Mouse (Mus musculus) adrenal gland, postnatal 25 days (tissue): ENCODE results near the gene Ccdc85b. TPM values are rescaled to one million over a fixed set of nuclear protein-coding genes. Genes with fewer than 3 reads are reported as not detected.

ENCODE experiments used
- DNase-seq: peaks from one replicate; pipeline ENCODE4 v3.0.0; 2021; ENCODE audit warnings: mixed read lengths
- total RNA-seq: library from RNA; stranded (reverse); gene quantifications from 2 replicates; pipeline ENCODE4 v1.2.3, GENCODE M21; 2021

The Ccdc85b gene
- total RNA-seq, 1 experiment from 2014 or later = 10.9 TPM

DNA sequence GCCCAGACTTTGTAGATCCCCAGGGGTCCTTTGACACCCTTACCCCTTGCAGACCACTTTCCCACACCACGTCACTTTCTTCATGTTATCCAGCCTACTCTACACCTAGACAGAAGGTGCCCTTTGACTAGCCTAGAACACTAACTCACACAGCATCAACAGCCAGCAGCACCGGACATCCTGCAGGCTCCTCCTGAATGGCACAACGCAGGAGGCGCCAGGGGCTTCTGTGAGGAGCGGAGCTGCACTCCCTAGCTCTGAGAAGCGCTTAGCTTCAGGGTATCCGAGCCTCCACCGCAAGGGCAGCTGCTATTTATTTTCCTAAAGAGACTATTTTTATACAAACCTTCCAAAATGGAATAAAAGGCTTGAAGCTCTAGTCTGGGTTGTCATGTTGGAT lies 2.1 kb downstream of the Ccdc85b start:
- no peak for DNase-seq

- no peak for DNase-seq
These were observed 2.7 kb downstream of the Ccdc85b start for GRCm38 (mm10) chr19:5455037-5455436.

DNA sequence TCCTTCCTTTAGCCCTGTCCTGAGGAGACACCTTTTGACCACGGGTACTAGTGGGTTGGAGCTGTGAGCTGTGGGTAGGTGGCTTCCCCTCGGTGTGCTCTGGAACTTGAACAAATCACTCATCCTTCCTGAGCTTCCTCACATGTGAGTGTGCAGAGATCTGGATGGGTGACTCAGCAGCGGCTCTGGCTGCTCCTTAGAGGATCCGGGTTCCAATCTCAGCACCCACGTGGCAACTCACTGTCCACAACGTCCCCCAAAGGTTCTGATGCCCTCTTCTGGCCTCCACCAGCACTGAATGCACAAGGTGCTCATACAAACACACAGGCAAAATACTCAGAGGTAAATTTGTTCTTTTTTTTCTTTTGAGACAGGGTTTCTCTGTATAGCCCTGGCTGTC lies 5.9 kb downstream of the Ccdc85b start:
- DNase-seq = no peak

GRCm38 (mm10) chr19:5449673-5450072 lies 8.0 kb downstream of the Ccdc85b start:
- DNase-seq = no peak

DNA sequence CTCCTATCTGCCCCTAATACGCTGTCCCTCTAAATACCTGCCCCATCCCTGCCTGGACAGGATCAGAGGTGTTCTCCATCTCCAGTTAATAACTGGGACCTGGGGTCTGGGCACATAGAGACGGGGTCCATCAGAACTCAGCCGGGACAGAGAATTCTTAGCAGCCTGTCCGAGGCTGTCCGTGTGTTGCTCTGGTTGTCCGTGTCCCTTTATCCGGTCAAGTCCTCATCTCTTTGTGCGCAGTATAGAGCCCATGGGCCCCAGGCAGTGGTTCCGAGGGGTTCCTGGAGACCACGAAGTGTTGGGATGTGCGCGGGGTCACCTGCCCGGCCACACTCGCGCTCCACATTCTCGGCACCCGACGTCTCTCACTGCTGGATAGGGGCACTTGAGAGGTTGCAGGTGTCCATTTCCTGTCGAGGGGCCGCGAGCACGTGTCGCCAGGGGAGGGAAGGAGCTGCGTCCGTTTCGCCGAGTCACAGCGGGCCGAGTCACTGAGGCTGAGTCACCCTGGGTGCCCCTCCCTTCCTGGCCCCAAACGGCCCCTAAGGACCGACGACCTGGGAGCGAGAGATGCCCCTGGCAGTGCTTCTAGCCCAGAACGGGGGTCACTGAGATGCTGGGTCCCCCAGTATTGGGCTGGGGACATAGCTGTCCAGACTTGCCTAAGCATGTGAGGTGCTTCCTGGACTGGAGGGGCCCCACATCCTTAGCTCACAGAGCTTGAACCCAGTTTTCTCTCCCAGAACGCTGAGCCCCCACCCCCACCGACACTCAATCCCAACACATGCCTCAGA lies 9.1 kb downstream of the Ccdc85b start:
- peak; percentile 55 for DNase-seq

GRCm38 (mm10) chr19:5447515-5448353 lies 10.0 kb downstream of the Ccdc85b start, which contains the start of gene Fosl1:
Gene Fosl1 (plus strand): TSS chr19:5447547.
- DNase-seq = peak; percentile 73

DNA sequence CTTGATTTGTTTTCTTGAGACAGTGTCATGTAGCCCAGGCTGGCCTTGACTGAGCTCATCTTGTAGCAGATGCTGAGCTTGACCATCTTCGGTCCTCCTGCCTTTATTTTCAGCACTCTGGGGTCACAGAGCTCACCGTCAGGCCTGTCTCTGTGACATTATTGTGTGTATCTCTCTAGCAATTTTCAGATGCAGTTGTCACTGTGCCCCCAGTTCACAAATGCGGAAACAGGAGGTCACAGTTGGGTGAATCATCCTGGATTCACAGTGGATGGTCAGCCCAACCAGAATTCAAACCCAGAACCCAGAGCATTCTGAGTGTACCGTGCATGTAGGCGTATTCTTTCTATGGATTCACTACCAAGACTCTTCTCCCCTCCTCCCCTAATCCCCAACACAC lies 11.9 kb downstream of the Ccdc85b start:
- DNase-seq = no peak

- DNase-seq = no peak
These were observed 12.7 kb downstream of the Ccdc85b start for GRCm38 (mm10) chr19:5444954-5445353.

DNA sequence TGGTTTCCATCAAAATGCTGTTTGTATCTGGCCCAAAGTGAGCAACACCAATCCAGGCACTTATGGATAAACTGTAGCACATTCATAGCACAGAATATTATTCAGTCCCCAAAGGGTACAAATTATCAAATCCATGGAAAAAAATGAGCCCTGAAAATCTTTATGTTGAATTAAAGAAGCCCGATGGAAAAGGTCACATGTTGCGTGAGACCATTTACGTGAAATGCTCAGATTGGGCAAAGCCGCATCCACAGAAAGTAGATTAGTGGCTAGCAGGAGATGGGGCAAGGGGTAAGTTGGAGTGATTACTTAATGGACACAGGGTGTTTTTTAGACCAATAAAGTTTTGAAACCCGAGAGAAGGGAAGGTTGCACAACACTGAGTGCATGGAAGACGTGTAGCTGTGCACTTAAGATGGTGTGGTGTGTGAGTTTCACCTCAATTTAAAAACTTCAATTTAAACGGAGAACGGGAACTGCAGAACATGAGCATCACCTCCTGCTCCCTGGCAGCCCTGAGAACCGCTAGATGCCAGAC lies 13.3 kb downstream of the Ccdc85b start:
- DNase-seq = no peak

DNA sequence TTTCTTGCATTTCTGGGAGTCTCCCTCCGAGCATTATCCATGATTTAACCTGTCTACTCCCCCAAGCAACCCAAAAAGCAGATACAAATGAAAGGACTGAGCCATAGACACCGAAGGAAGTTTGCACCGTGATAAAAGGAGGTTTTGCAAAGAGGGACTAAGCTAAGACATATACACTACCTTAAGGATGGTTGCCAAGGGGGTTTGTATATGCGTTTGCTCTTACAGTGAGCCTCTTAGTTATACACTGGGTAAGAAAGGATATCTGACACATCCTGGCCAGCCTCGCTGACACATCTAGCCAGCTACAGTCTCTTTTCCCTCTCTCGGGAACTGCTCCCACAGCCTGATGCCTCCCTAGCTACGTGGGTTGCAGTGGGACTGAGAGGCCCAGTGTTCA lies 23.7 kb downstream of the Ccdc85b start:
- no peak for DNase-seq

- DNase-seq = peak; percentile 58
These were observed 24.5 kb downstream of the Ccdc85b start for GRCm38 (mm10) chr19:5432992-5433852.

DNA sequence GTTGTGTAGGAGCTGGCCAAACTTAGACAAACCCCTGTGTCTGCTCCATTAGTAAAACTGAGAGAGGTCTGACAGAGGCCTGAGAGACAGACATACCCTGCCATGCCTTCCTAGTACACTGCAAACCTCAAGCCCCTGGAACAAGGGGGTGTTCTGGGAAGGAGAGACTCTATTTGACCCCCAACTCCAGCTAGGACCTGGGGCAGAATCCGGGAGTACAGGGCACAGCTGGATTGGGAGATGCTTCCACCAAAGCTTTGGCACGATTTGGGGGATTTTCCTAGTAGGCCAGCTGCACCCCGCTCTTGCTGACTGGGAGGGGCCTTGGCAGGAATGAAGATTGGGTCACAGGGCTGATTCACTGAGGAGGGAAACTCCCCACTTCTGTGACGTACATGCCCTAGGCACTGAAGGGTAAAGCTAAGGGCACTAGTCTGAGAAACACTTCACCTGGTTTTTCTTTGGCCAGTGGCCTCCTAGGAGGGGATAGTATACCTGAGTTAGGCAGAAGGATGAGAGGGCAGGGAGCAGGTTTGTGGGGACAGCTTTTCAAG lies 25.7 kb downstream of the Ccdc85b start:
- DNase-seq = no peak

DNA sequence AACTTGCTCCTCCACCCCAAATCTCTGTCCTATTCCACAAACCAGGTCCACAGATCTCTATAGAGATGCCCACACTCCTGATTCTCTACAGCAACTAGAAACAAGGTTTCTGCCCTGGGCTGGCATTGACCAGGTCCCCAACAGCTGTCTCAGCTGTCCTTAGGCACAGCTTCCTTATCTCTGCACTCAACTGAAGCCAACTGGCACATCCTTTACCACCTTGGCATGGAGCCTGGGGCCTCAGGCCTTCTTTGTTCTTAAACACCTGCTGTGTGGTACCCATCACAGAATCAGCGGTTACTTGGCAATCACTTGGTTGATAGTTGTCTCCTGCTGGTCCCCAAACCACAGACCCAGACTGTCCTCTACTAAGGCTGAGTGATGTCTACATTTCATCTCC lies 27.3 kb downstream of the Ccdc85b start:
- no peak for DNase-seq

DNA sequence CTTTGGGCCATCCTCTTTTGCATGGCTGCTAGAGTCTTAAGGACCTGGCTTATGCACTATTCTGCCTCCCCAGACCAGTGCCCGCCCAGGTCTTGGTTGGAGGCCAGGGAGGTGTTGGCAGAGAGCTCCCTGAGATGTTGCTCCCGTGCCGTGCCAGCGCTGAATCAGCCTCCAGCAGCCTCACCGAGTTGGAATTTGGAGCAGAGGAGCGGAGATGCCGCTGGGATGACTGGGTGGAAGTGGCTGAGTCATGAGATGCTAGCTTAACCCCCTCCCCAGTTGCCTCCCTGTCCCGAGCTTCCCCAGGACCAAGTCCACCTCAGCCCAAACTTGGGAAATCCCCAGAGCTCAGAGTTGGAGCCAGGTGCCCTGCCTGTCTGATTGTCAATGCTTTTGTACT lies 27.9 kb downstream of the Ccdc85b start:
- peak; percentile 88 for DNase-seq

DNA sequence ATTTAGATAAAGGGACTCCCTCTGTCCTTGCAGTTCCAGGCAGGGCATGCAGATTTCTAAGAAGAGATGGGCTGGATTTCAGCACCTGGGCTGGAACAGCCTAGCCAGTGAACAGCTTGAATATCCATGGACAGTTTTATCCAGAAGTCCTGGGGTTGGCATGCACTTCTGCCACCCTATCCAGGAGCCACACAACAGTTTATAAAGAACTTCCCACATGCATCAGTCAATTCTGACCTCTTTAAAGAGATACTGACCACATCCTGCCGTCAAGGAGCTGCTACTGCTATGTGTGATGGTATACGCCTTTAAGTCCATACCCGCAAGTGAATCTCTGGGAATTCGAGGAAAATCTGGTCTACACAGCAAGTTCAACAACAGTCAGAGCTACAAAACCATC lies 28.5 kb downstream of the Ccdc85b start:
- DNase-seq = no peak

DNA sequence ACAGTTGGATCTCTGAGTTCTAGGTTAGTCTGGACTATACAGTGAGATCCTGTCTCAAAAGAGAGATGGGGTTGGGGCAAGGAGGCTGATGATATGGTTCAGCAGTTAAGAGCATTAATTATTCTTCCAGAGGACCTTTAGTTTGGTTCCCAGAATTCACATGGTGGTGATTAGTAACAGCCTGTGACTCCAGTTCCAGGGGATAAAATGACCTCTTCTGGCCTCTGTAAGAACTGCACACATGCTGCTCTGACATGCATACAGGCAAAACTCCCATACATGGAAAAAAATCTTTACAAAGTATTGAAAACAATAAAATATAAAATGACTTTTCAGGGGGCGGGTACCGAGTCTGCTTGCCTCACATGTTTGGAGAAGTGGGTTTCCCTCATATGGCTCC lies 29.6 kb downstream of the Ccdc85b start:
- no peak for DNase-seq

DNA sequence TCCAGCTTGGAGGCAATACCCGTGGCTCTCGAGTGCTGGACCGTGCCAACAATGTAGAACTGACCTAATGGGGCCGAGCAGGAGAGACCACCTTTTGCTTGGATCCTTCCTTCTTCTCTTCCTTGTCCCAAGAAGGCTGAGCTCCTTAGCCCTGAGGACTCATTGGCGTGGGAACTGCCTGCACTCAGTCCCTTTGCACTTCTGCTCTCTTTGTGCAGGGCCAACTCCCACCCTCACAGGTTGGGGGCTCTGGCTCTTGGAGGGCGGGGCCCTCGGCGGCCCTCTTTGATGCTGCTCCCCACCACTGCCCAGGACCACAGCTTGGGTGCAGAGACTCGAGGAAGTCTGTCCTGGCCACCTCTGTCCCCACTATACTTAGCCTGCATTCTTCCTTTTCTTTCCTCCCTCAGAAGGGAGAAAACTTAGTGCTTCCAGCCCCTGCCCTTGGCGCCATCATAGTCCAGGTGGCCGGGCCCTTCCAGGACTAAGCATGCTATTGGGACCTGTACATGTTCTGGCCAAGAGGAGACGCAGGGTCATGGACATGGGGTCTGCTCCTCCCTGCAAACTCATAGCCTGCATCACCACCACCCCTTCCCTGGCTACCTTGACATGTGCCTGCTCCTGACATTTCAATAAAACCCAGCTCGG lies 30.9 kb downstream of the Ccdc85b start:
- no peak for DNase-seq

GRCm38 (mm10) chr19:5425906-5426565 lies 31.7 kb downstream of the Ccdc85b start:
- no peak for DNase-seq

DNA sequence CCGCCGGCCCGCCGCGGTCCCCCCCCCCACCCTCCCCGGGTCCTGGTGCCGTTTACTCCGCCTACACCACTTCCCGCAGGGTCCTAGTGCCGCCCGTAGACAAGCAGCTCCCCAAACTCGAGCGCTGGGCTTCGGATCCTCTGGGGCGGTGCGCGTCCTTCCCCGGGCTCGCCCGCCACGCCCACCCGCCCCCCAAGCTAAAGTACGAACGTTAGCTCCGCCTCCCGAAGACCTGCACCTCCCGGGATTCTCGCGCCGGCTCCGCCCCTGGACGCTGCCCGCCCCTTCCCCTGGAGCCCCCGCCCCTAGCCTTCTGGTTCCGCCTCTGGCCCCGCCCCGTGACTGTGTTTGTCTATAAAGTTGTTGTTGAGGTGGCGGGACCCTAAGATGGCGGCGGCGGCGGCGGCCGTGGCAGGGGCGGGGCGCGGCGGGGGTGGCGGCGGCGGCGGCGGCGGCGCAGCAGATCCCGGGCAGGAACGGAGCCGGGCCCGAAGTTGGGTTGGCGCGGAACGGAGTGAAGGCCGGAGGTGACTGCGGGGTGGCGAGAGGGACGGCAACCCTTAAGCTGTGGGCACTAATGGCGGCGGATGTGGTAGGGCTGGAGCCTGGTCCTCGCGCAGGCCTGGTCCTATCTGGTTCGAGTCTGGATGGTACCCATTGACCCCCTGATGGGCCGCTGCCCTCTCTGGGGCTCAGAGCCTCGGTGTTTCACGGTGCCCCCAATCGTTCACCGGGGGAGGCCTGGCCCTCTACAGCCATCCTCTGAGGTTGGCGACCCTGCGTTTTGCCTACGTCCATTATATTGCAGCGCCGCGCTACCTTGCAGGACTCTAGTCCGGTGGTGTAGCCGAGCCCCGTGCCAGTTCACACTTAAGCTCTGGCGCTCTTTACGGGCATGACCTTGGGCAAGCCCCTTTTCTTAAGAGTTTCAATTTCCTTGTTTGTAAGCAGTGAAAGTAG lies 32.6 kb downstream of the Ccdc85b start, which contains the start of the genes Drap1 and AI837181:
TSS of gene Drap1 (minus strand) at position 198 of the 960 bp plus-strand sequence.
TSS of gene AI837181 (plus strand) at position 363 of the 960 bp plus-strand sequence.
- DNase-seq = peak; percentile 97
